Comparison of ENCODE assay signal across 21 mouse cellular contexts in genomic region chr14:9478981-9479380, GRCm38 (mm10).
"Had no signal": no experiment of that assay in that cellular context is flagged by ENCODE, and none has a peak within 500 bp of the region (broad histone marks: within the 10 kb centered on the region; RNA-seq: fewer than 3 reads in every experiment).

No protein-coding gene starts in this region.

- H3K36me3 ChIP-seq: kidney, embryonic 15.5 days; liver, embryonic 12.5 days; liver, embryonic 15.5 days; lung, embryonic 15.5 days; midbrain, embryonic 10.5 days; midbrain, embryonic 13.5 days; neural tube, embryonic 13.5 days; stomach, embryonic 15.5 days had no signal

- H3K9me3 ChIP-seq: kidney, embryonic 15.5 days; liver, embryonic 12.5 days; liver, embryonic 15.5 days; lung, embryonic 15.5 days; midbrain, embryonic 10.5 days; midbrain, embryonic 13.5 days; neural tube, embryonic 13.5 days; stomach, embryonic 15.5 days had no signal

- H3K27ac ChIP-seq: kidney, embryonic 15.5 days; left cerebral cortex, adult 2 months; liver, embryonic 12.5 days; liver, embryonic 15.5 days; lung, embryonic 15.5 days; midbrain, embryonic 10.5 days; midbrain, embryonic 13.5 days; neural tube, embryonic 13.5 days; stomach, embryonic 15.5 days had no signal

- DNase-seq: kidney, postnatal 10 days; kidney, postnatal 36 days; layer of hippocampus, postnatal 36 days; lung, adult 18-20 months; lung, postnatal 10 days; lung, postnatal 36 days; retina, postnatal 1 day; right cerebral cortex, postnatal 25 days; spleen, adult 18-20 months; thymus, postnatal 25 days had no signal

- H3K4me3 ChIP-seq: kidney, embryonic 15.5 days; left cerebral cortex, adult 2 months; liver, embryonic 12.5 days; liver, embryonic 15.5 days; lung, embryonic 15.5 days; megakaryocyte, embryonic 14.5 days; midbrain, embryonic 10.5 days; midbrain, embryonic 13.5 days; myocyte; neural tube, embryonic 13.5 days; stomach, embryonic 15.5 days had no signal

- H3K4me1 ChIP-seq: kidney, embryonic 15.5 days; liver, embryonic 12.5 days; liver, embryonic 15.5 days; megakaryocyte, embryonic 14.5 days; midbrain, embryonic 13.5 days; neural tube, embryonic 13.5 days; stomach, embryonic 15.5 days had no signal

- H3K27me3 ChIP-seq: kidney, embryonic 15.5 days; liver, embryonic 12.5 days; liver, embryonic 15.5 days; lung, embryonic 15.5 days; megakaryocyte, embryonic 14.5 days; midbrain, embryonic 13.5 days; neural tube, embryonic 13.5 days; stomach, embryonic 15.5 days had no signal

- H3K9ac ChIP-seq: kidney, embryonic 15.5 days; liver, embryonic 12.5 days; liver, embryonic 15.5 days; lung, embryonic 15.5 days; midbrain, embryonic 13.5 days; neural tube, embryonic 13.5 days; stomach, embryonic 15.5 days had no signal
